Mouse (Mus musculus) gastrocnemius, adult 8-10 months (tissue): ENCODE data around the gene Nfe2. TPM values are rescaled to one million over a fixed set of nuclear protein-coding genes. Genes with fewer than 3 reads are reported as not detected.
A peak's percentile ranks its signal among the peaks of the same experiment; 100 is the strongest.
"Not testable (repeated sequence)": the region's sequence is repeated elsewhere in the genome, so short reads cannot be mapped to it uniquely, and the experiment has no call there.

Experiments
- DNase-seq, 2 experiments: peaks; one replicate each; pipeline ENCODE4 v3.0.0; 2022; ENCODE audit warnings: low spot score in 2 of 2
- total RNA-seq, 4 experiments: library from RNA; stranded (reverse); gene quantifications; 2 replicates each; pipeline ENCODE4 v1.2.4; 2022

Nfe2 gene
- total RNA-seq, 4 experiments from 2014 or later = not detected

GRCm38 (mm10) chr15:103252660-103253059 lies 5.5 kb downstream of the Nfe2 start:
- DNase-seq = no peak

- no peak for DNase-seq
Observed at GRCm38 (mm10) chr15:103251595-103251994, 6.6 kb downstream of the Nfe2 start.

- DNase-seq = peak in 1 of 2 experiments; percentile 41
Observed at GRCm38 (mm10) chr15:103250195-103250740, 7.9 kb downstream of the Nfe2 start.

GRCm38 (mm10) chr15:103249511-103249910 lies 8.7 kb downstream of the Nfe2 start:
- DNase-seq = not testable (repeated sequence)

GRCm38 (mm10) chr15:103248401-103249313 lies 9.5 kb downstream of the Nfe2 start:
- DNase-seq = no peak

GRCm38 (mm10) chr15:103247782-103248400 lies 10.3 kb downstream of the Nfe2 start:
- no peak for DNase-seq

GRCm38 (mm10) chr15:103247078-103247781 lies 11.0 kb downstream of the Nfe2 start:
- DNase-seq = no peak

GRCm38 (mm10) chr15:103245616-103246015 lies 12.6 kb downstream of the Nfe2 start:
- DNase-seq = no peak

GRCm38 (mm10) chr15:103242885-103243284 lies 15.3 kb downstream of the Nfe2 start:
- DNase-seq = no peak

- DNase-seq = not testable (repeated sequence)
Observed at GRCm38 (mm10) chr15:103241071-103242018, 16.9 kb downstream of the Nfe2 start.

GRCm38 (mm10) chr15:103240160-103241028 lies 17.8 kb downstream of the Nfe2 start, which contains the start of gene Hnrnpa1:
Hnrnpa1 (plus strand) TSS chr15:103240432.
- peak; percentile 91 to 93 for DNase-seq

GRCm38 (mm10) chr15:103239685-103240159 lies 18.5 kb downstream of the Nfe2 start, which contains the start of gene Cbx5:
Cbx5 (minus strand) TSS chr15:103239816.
- DNase-seq = peak; percentile 95 to 98

- peak; percentile 77 to 83 for DNase-seq
Observed at GRCm38 (mm10) chr15:103239130-103239684, 19.0 kb downstream of the Nfe2 start.

- no peak for DNase-seq
Observed at GRCm38 (mm10) chr15:103237295-103237694, 20.9 kb downstream of the Nfe2 start.

- no peak for DNase-seq
Observed at GRCm38 (mm10) chr15:103233119-103233518, 25.1 kb downstream of the Nfe2 start.

GRCm38 (mm10) chr15:103228904-103229303 lies 29.3 kb downstream of the Nfe2 start:
- no peak for DNase-seq

- no peak for DNase-seq
Observed at GRCm38 (mm10) chr15:103227572-103227971, 30.6 kb downstream of the Nfe2 start.

GRCm38 (mm10) chr15:103227022-103227421 lies 31.2 kb downstream of the Nfe2 start:
- no peak for DNase-seq

GRCm38 (mm10) chr15:103224161-103224560 lies 34.0 kb downstream of the Nfe2 start:
- no peak for DNase-seq
